Mouse (Mus musculus) spleen, adult 12 weeks (tissue): Measurements from ENCODE around the gene Olfr1036.
"Not testable (repeated sequence)": the region's sequence is repeated elsewhere in the genome, so short reads cannot be mapped to it uniquely, and the experiment has no call there.

ENCODE experiments used
- DNase-seq: peaks from one replicate; pipeline ENCODE4 v3.0.0; 2022; ENCODE audit warnings: low spot score

Olfr1036 gene

DNA sequence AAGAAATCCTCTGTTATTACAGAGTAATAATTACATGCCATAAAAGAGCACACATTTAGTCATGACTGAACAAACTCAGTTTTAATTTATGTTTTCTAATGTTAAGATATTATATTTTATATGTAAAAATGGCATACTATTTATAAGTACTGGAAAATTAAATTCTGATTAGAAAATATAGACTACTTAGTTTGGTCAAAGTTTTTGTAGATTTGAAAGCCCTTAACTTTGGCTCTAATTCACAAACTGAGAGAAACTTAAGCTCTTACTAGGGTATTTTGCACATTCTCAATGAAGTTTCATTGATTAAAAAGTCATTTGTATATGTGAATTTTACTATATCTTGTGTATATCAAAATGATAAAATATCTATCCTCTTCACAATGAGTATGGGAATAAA is at the start of gene Olfr1036:
Gene Olfr1036 (plus strand): TSS at position 301 of the 400 bp plus-strand sequence.
- DNase-seq: not testable (repeated sequence)

DNA sequence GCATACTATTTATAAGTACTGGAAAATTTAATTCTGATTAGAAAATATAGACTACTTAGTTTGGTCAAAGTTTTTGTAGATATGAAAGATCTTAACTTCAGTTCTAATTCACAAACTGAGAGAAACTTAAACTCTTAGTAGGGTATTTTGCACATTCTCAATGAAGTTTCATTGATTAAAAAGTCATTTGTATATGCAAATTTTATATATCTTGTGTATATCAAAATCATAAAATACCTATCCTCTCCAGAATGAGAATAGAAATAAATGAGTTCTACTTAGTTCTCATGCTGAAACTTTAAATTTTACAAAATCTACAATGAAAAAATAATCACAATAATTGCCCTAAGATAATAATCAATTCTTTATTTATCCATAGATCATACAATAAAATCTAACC is 28.2 kb upstream of the Olfr1036 start, which contains the start of gene Olfr1034:
Gene Olfr1034 (plus strand): TSS at position 301 of the 400 bp plus-strand sequence.
- DNase-seq: no peak

DNA sequence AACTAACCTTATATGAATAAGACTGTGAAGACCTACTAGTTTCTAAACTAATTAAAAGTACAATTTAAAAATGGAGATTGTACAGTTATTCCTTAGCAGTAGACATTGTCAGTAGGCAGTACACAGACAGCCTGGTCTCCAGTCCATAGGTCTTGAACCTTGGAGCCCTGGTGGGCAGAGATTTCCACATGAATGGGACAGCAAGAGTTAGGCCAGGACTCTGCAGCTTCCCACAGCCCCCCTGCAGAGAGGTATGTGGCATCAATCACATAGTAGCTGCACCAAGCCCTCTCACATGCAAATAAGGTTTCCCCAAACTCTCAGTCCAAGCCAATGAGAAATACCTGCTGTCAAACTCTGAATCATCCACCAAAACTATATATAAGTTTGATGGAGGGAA is 23.0 kb upstream of the Olfr1036 start:
- DNase-seq: not testable (repeated sequence)

DNA sequence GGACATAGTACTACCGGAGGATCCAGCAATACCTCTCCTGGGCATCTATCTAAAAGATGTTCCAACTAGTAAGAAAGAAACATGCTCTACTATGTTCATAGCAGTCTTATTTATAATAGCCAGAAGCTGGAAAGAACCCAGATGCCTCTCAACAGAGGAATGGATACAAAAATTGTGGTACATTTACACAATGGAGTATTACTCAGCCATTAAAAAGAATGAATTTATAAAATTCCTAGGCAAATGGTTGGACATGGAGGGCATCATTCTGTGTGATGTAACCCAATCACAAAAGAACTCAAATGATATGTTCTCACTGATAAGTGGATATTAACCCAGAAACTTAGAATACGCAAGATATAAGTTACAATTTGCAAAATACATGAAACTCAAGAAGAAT is 10.0 kb upstream of the Olfr1036 start:
- DNase-seq: not testable (repeated sequence)

DNA sequence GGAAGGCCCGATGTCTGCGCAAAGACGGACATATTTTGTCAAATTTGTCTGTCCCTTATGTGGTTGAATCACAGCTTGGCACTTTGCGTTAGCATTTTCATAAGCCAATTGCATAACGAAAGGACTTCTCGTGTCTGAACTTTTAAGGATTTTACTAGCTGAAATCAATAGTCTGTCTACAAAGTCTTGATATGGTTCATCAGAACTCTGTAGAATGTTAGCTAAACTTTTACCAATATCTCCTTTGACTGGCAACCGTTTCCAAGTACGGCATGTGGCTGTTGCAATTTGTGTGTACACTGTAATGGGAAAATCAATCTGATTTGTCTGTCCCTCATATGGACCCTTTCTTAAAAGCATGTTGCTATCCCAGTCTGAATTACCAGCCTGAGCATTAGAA is 3.6 kb upstream of the Olfr1036 start:
- no peak for DNase-seq

DNA sequence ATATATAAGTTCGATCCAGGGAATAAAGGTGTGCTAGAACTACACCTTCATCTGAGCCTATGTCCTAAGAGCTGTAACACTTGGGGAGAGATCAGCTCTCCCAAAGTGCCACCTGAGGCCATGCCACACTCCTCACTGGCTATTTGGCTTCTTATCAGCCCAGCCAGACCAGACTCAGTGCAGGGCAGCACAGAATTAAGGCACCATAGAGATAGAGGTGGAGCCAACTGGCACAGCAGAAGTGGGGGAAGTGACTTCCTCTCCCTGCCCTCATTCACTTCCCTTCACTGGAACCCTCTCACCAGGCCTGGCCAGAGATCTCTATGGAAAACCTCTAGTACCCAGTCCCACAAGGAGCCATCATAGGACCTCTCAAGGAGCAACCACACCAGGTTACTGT is 6.7 kb downstream of the Olfr1036 start:
- DNase-seq: not testable (repeated sequence)

DNA sequence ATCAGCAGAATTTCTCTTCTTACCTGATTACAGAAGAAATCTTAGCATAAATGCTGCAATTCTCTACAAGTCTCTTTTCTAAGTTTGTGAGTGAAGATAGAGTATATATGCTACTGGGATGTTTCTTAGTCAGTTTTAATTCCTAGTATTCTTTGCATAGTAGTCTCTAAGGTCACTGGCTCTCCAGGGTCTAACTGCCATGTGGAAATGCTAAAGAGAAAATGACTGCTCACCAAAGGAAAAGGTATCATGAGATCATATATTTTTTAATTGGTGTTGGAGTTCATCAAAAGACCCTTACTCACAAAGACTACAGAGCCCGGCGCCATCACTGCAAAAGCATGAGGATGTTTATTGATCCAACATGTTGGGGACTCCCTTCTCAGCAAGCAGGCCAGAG is 13.5 kb downstream of the Olfr1036 start, which contains the start of gene Olfr1037:
Gene Olfr1037 (minus strand): TSS at position 101 of the 400 bp plus-strand sequence.
- no peak for DNase-seq
